Mouse (Mus musculus) cerebellum, adult 9-11 months (tissue): ENCODE results near the gene Fto.

Experiments used
- DNase-seq: peaks from one replicate; pipeline ENCODE4 v3.0.0; 2022

Gene Fto

GRCm38 (mm10) chr8:91395340-91396055 is 82.2 kb downstream of the Fto start:
- DNase-seq: no peak

DNA sequence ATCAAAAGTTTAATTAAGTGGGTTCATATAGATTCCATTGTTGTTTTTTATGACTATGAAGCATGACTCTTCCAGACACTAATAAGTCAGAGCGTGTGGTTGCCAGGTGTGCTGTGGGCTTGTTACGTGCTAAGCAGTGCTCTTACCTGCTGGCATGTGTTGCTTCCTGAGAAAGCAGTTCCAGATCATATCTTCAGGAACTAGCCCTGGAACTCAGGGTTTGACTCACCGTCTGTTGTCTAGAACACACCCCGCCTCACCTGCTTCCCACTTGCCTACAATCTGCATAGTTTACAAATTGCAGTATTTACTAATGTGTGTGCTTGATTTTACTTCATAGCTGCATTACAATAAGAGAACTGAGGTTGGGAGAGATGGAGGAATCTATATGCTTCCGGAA is 84.7 kb downstream of the Fto start:
- DNase-seq: no peak

GRCm38 (mm10) chr8:91402980-91403975 is 90.0 kb downstream of the Fto start:
- no peak for DNase-seq

GRCm38 (mm10) chr8:91404311-91404710 is 91.0 kb downstream of the Fto start:
- DNase-seq: no peak

GRCm38 (mm10) chr8:91405099-91405498 is 91.8 kb downstream of the Fto start:
- DNase-seq: no peak

- DNase-seq: no peak
These were observed 93.4 kb downstream of the Fto start for GRCm38 (mm10) chr8:91406624-91407290.

- no peak for DNase-seq
These were observed 94.6 kb downstream of the Fto start for GRCm38 (mm10) chr8:91407880-91408279.

GRCm38 (mm10) chr8:91410007-91410406 is 96.7 kb downstream of the Fto start:
- DNase-seq: no peak

GRCm38 (mm10) chr8:91424491-91425074 is 111.3 kb downstream of the Fto start:
- DNase-seq: no peak

GRCm38 (mm10) chr8:91425251-91425866 is 112.0 kb downstream of the Fto start:
- DNase-seq: no peak

GRCm38 (mm10) chr8:91426496-91426895 is 113.2 kb downstream of the Fto start:
- DNase-seq: no peak

DNA sequence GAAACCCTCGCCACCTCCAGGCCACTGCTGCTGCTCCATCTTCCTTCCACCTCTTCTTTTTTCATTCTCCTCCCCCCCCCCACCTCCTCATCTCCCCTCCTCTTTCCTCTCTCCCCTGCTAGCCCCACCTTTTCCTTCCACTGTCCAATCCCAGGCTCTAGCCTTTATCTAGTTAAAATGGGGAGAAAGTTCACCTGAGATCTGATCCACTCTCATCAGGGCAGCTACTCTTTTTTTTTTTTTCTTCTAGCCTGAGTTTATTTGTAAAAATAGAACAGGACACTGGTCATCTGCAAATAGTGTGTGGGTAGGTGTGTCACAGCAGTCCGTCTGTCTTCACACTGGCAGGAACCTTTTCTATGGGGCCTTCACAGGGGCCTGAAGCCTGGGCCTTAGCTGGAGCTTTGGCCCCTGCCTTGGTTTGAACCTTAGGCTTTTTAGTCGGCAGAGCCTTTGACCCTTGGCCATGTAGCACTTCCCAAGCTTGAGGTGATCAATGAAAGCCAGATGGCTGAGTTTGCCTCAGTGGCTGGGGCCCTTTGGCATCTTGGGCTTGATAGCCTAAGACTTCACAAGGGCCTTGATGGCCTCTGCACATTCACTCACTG is 117.1 kb downstream of the Fto start:
- DNase-seq: no peak

- DNase-seq: no peak
These were observed 122.7 kb downstream of the Fto start for GRCm38 (mm10) chr8:91436036-91436435.

DNA sequence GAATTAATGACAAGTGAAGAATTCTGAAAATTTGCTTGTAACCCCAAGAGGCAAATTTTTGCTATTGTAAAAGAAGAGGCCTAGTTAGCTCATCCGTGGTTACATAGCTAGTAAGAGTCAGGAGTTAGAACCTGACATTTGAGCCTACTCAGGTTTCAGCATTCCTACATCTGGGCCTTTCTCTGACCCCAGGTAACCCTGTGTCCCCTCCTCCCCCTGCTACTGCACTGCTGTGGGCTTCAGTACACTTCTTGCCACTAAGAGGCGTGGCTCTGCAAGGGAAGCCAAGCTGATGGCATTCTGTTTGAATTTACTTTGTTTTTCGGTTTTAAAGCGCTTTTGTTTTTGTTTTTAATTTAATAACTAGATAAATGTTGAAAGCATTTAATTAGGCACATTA is 130.6 kb downstream of the Fto start:
- no peak for DNase-seq

- DNase-seq: no peak
These were observed 131.5 kb downstream of the Fto start for GRCm38 (mm10) chr8:91444636-91445410.

DNA sequence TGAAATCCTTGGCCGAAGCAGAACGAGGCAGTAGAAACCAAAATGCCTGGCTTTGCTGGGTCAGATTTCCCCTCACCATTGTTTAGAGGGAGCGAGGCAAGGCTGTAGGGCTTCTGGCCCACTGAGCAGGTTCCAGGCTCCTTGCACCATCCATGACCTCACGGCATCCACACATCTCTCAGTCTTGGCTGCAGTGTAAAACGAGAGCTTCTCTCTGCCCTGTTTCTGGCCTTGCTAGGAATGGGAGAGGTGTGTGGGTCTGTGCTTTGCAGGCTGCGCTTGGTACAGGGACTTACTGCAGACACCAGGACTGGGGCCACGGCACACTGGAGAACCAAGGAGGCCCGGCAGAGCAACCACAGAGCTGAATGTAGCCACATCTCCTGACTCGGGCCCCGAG is 132.2 kb downstream of the Fto start:
- DNase-seq: no peak

DNA sequence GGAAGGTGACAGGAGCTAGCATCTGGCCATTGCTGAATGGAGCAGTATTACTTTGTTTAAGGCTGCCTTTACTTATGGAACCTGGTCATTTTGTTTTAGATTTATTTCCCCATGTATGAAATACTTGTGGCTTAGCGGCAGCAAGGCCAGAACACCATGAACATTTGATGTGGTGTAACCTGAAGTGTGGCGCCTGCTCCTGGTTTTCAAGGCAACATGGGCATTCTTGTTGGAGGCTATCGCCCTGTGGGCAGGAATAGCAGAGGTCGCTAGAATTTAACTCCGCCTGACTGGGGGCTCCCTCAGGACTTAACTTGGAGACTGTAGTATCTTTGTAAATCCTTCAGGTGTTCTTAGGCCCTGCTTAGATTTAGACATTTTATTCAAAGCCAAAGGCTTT is 132.7 kb downstream of the Fto start:
- DNase-seq: no peak

- no peak for DNase-seq
These were observed 135.5 kb downstream of the Fto start for GRCm38 (mm10) chr8:91448667-91449329.

GRCm38 (mm10) chr8:91454926-91455325 is 141.6 kb downstream of the Fto start:
- DNase-seq: no peak

DNA sequence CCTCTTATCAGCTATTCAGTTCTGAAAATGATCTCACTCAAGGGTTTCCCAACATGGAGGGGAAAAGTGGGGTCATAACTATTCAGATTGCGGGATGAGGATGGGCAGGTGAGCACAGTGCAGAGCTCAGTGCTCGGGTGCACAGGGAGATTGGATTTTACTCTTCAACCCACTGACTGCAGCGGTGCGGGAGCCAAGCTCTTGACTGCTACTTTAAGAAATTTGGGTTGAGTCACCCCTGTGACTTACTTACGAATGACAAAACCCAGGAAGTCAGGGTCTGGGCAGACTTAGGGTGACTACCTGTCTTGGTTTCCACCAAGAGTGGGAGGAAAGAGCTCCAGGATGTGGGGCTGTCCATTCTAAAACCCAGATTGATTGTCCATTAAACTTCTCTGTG is 142.3 kb downstream of the Fto start:
- DNase-seq: no peak

- DNase-seq: no peak
These were observed 144.7 kb downstream of the Fto start for GRCm38 (mm10) chr8:91458016-91458415.
